Mouse (Mus musculus): ENCODE measurements at regions not wholly inside any gene's neighbourhood (a gene's known extent, or its start where the extent isn't known, plus 50 kb on each side); places are given as distances from the start of the nearest gene placed in this dataset.

DNA sequence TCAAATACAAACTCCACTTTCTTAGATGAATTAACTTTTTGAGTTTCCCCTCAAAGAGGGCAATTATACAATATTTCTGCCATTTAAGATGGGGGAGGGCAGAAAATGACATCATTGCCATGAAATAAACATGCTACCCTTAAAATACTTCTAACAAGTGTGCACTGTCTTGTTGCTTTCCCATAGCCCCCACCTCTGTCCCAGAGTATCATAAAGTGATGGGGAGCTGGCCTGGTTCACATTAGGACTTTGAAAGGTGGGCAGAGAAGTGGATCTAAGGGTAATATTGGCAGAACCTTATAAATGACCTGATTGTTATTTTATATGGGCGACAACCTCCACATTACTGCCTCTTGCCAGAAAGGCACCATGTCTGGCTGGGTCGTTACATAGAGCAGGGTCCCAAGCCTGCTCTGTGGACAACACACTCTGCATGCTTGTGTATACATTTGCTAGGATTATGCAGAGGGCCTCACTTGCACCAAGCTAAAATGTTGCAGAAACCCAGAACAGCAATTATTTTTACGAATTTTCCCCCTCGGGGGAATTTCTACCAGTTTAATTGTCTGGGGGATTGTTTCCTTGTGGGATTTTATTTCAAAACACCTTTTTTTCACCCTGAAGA lies 521.3 kb downstream of the Ebf1 start:
- Histone ChIP-seq H3K27ac (peak overlapping the region; percentile 77), H3K9me3 (replicated peaks) (no peaks in the 10 kb centered on the region), H3K36me3 (no peaks in the 10 kb centered on the region), H3K4me1 (peaks cover 46% of the 10 kb centered on the region), H3K4me3 (no peak overlapping the region), H3K27me3 (ENCODE audit: low read depth, poor library complexity, severe bottlenecking) (no peaks in the 10 kb centered on the region)
- 51% methylated on average over 4 of the region's 4 CpGs for WGBS
- DNase-seq (ENCODE audit: low spot score): peak; percentile 34

DNA sequence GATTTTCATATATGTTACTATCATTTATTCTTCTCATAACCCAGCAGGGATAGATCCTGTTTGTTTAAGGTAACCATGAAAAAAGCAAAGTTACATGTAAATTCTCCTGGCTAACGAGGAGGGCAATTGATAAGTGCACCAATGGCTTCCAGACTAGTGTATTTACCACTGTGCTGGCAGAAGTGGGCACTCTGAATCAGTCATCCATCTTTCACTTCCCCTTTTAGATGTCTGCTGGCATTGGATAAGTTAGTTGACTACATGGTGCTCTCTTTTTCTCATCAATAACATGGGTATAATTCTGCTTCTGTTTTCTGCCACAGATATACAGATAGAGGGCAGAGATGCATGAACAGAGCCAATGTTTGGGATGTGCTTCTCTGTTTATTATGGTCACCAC lies 523.4 kb downstream of the Ebf1 start:
- no peak for DNase-seq (ENCODE audit: low spot score)
- 77% methylated on average over 1 of the region's 1 CpGs for WGBS
- H3K27ac ChIP-seq: no peak overlapping the region
- no peaks in the 10 kb centered on the region for H3K27me3 ChIP-seq (ENCODE audit: low read depth, poor library complexity, severe bottlenecking)
- H3K9me3 ChIP-seq (replicated peaks): no peaks in the 10 kb centered on the region
- peaks cover 45% of the 10 kb centered on the region for H3K4me1 ChIP-seq
- no peak overlapping the region for H3K4me3 ChIP-seq
- H3K36me3 ChIP-seq: no peaks in the 10 kb centered on the region

GRCm38 (mm10) chr11:45154070-45154469 lies 537.0 kb downstream of the Ebf1 start:
- Histone ChIP-seq H3K27ac (no peak overlapping the region), H3K4me1 (peaks cover 6% of the 10 kb centered on the region; the same call in 1 of the 2 replicates), H3K27me3 (ENCODE audit: low read depth, poor library complexity, severe bottlenecking) (no peaks in the 10 kb centered on the region), H3K4me3 (no peak overlapping the region), H3K36me3 (no peaks in the 10 kb centered on the region), H3K9me3 (replicated peaks) (no peaks in the 10 kb centered on the region)
- WGBS: 87% methylated on average over 6 of the region's 6 CpGs
- no peak for DNase-seq (ENCODE audit: low spot score)

GRCm38 (mm10) chr11:45154497-45154896 lies 537.4 kb downstream of the Ebf1 start:
- no peaks in the 10 kb centered on the region for H3K27me3 ChIP-seq (ENCODE audit: low read depth, poor library complexity, severe bottlenecking)
- WGBS: 28% methylated on average over 8 of the region's 8 CpGs
- no peak overlapping the region for H3K27ac ChIP-seq
- no peaks in the 10 kb centered on the region for H3K36me3 ChIP-seq
- H3K4me3 ChIP-seq: no peak overlapping the region
- peaks cover 6% of the 10 kb centered on the region; the same call in 1 of the 2 replicates for H3K4me1 ChIP-seq
- H3K9me3 ChIP-seq (replicated peaks): no peaks in the 10 kb centered on the region
- DNase-seq (ENCODE audit: low spot score): no peak

DNA sequence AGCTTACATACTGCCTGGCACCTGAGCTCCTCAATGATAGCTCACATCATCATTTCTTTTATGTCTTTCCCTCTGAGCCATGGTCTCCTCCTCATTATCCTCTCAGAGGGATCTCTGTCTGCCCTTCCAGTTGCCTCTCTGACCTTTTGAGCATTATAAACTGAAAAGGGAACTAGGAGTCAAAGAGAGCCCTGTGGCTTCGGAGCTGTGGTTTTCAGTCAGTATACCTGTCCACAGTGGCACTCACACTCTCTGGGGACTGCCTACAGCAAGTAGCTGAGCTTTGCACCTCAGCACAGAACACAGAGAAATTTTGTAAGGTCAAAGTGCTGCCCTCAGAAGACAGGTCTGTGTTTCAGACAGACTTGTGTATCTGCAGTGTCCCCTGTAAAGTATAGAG lies 538.7 kb downstream of the Ebf1 start:
- no peak for DNase-seq (ENCODE audit: low spot score)
- Histone ChIP-seq H3K4me1 (peaks cover 8% of the 10 kb centered on the region), H3K36me3 (no peaks in the 10 kb centered on the region), H3K9me3 (replicated peaks) (no peaks in the 10 kb centered on the region), H3K27me3 (ENCODE audit: low read depth, poor library complexity, severe bottlenecking) (no peaks in the 10 kb centered on the region), H3K4me3 (no peak overlapping the region), H3K27ac (no peak overlapping the region)
- WGBS: 78% methylated on average over 1 of the region's 1 CpGs

GRCm38 (mm10) chr11:45158282-45158681 lies 541.2 kb downstream of the Ebf1 start:
- 37% methylated on average over 2 of the region's 2 CpGs for WGBS
- no peak overlapping the region for H3K27ac ChIP-seq
- DNase-seq (ENCODE audit: low spot score): no peak
- H3K9me3 ChIP-seq (replicated peaks): no peaks in the 10 kb centered on the region
- no peaks in the 10 kb centered on the region for H3K27me3 ChIP-seq (ENCODE audit: low read depth, poor library complexity, severe bottlenecking)
- H3K4me1 ChIP-seq: peaks cover 10% of the 10 kb centered on the region
- no peaks in the 10 kb centered on the region for H3K36me3 ChIP-seq
- H3K4me3 ChIP-seq: no peak overlapping the region

DNA sequence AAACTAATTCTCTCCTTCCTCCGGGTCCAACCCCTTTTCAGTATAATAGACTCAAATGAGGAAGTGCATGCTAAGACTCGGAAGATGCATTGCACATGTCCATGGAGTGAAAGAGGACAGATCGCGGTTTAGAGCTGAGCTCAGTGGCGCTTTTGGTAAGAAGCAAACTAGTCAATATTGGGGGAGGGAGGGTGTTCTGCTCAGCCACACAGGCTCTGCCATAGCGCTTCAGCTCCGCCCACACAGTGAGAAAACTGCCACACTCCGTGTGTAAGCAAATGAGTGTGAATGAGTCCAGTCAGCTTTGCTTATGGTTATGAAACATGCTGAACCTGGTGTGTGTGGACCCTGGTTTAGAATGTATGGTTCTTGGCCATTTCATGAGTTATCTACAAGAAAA lies 543.8 kb downstream of the Ebf1 start:
- Histone ChIP-seq H3K4me1 (peaks cover 4% of the 10 kb centered on the region; the same call in 1 of the 2 replicates), H3K27me3 (ENCODE audit: low read depth, poor library complexity, severe bottlenecking) (no peaks in the 10 kb centered on the region), H3K27ac (no peak overlapping the region), H3K4me3 (no peak overlapping the region), H3K36me3 (no peaks in the 10 kb centered on the region), H3K9me3 (replicated peaks) (no peaks in the 10 kb centered on the region)
- no peak for DNase-seq (ENCODE audit: low spot score)
- 86% methylated on average over 8 of the region's 8 CpGs for WGBS

GRCm38 (mm10) chr11:45173546-45173945 lies 556.4 kb downstream of the Ebf1 start:
- Histone ChIP-seq H3K4me3 (no peak overlapping the region), H3K36me3 (no peaks in the 10 kb centered on the region), H3K4me1 (peaks cover 13% of the 10 kb centered on the region), H3K27ac (no peak overlapping the region), H3K27me3 (ENCODE audit: low read depth, poor library complexity, severe bottlenecking) (no peaks in the 10 kb centered on the region), H3K9me3 (replicated peaks) (no peaks in the 10 kb centered on the region)
- no peak for DNase-seq (ENCODE audit: low spot score)
- 82% methylated on average over 2 of the region's 2 CpGs for WGBS

DNA sequence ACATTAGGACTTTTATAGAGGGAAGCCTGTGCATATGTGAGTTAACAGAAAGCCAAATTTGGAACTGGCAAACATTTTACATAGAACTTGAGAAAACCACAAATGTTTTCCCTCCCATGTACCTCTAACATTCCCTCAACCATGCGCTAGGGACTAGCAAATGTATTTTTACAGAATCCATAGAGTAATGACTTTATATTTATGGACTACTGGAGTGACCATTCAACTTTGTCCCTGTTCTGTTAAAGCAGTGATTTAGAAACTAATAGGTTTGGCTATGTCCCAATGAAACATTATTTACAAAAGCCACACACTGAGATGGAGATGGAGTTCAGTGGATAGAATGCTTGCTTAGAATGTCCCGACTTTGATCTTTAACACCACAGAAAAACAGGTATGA lies 557.0 kb downstream of the Ebf1 start:
- no peak for DNase-seq (ENCODE audit: low spot score)

GRCm38 (mm10) chr11:45174811-45175798 lies 558.0 kb downstream of the Ebf1 start:
- no peaks in the 10 kb centered on the region for H3K36me3 ChIP-seq
- no peak overlapping the region for H3K4me3 ChIP-seq
- H3K27me3 ChIP-seq (ENCODE audit: low read depth, poor library complexity, severe bottlenecking): no peaks in the 10 kb centered on the region
- peak; percentile 37 for DNase-seq (ENCODE audit: low spot score)
- peaks cover 13% of the 10 kb centered on the region for H3K4me1 ChIP-seq
- no peaks in the 10 kb centered on the region for H3K9me3 ChIP-seq (replicated peaks)
- WGBS: 53% methylated on average over 10 of the region's 10 CpGs
- H3K27ac ChIP-seq: no peak overlapping the region

More for the DNA sequence above, 557.0 kb downstream of the Ebf1 start:
- H3K4me1 ChIP-seq: peaks cover 13% of the 10 kb centered on the region
- H3K36me3 ChIP-seq: no peaks in the 10 kb centered on the region
- no peak overlapping the region for H3K27ac ChIP-seq
- no peak overlapping the region for H3K4me3 ChIP-seq
- H3K27me3 ChIP-seq (ENCODE audit: low read depth, poor library complexity, severe bottlenecking): no peaks in the 10 kb centered on the region
- 91% methylated on average over 2 of the region's 2 CpGs for WGBS
- H3K9me3 ChIP-seq (replicated peaks): no peaks in the 10 kb centered on the region

- Histone ChIP-seq H3K27ac (no peak overlapping the region), H3K4me3 (no peak overlapping the region), H3K4me1 (peaks cover 13% of the 10 kb centered on the region), H3K9me3 (replicated peaks) (no peaks in the 10 kb centered on the region), H3K36me3 (no peaks in the 10 kb centered on the region), H3K27me3 (ENCODE audit: low read depth, poor library complexity, severe bottlenecking) (no peaks in the 10 kb centered on the region)
- WGBS: 92% methylated on average over 3 of the region's 3 CpGs
- DNase-seq (ENCODE audit: low spot score): no peak
These were observed 559.9 kb downstream of the Ebf1 start for GRCm38 (mm10) chr11:45176971-45177370.

GRCm38 (mm10) chr11:45178036-45178435 lies 560.9 kb downstream of the Ebf1 start:
- no peaks in the 10 kb centered on the region for H3K27me3 ChIP-seq (ENCODE audit: low read depth, poor library complexity, severe bottlenecking)
- H3K4me3 ChIP-seq: no peak overlapping the region
- no peak for DNase-seq (ENCODE audit: low spot score)
- no peaks in the 10 kb centered on the region for H3K36me3 ChIP-seq
- WGBS: 87% methylated on average over 7 of the region's 7 CpGs
- H3K27ac ChIP-seq: no peak overlapping the region
- H3K4me1 ChIP-seq: peaks cover 13% of the 10 kb centered on the region
- H3K9me3 ChIP-seq (replicated peaks): no peaks in the 10 kb centered on the region

GRCm38 (mm10) chr11:45179019-45179418 lies 561.9 kb downstream of the Ebf1 start:
- Histone ChIP-seq H3K9me3 (replicated peaks) (no peaks in the 10 kb centered on the region), H3K27me3 (ENCODE audit: low read depth, poor library complexity, severe bottlenecking) (no peaks in the 10 kb centered on the region)
- 89% methylated on average over 1 of the region's 1 CpGs for WGBS

More at GRCm38 (mm10) chr11:45179019-45179418, 561.9 kb downstream of the Ebf1 start:
- H3K4me3 ChIP-seq: no peak overlapping the region
- peaks cover 13% of the 10 kb centered on the region for H3K4me1 ChIP-seq
- no peak for DNase-seq (ENCODE audit: low spot score)
- H3K36me3 ChIP-seq: no peaks in the 10 kb centered on the region
- H3K27ac ChIP-seq: no peak overlapping the region

Measured in limb, embryonic 10.5 days (tissue).